Mouse (Mus musculus) MN1 (cell line): ENCODE measurements around the gene Helz2.

Experiments used
- DNase-seq: peaks from one replicate; pipeline ENCODE4 v3.0.0-alpha.2; 2016; ENCODE audit warnings: low spot score

Gene Helz2

GRCm38 (mm10) chr2:181238091-181238610, 3.7 kb downstream of the Helz2 start:
- no peak for DNase-seq

GRCm38 (mm10) chr2:181237251-181238014, 4.4 kb downstream of the Helz2 start:
- no peak for DNase-seq

GRCm38 (mm10) chr2:181235681-181236566, 5.9 kb downstream of the Helz2 start:
- DNase-seq, result no peak

- no peak for DNase-seq
These were observed 7.1 kb downstream of the Helz2 start for GRCm38 (mm10) chr2:181234680-181235079.

- DNase-seq, result no peak
These were observed 8.4 kb downstream of the Helz2 start for GRCm38 (mm10) chr2:181233443-181233842.

- DNase-seq, result no peak
These were observed 10.7 kb downstream of the Helz2 start for GRCm38 (mm10) chr2:181231171-181231570.

- DNase-seq, result no peak
These were observed 13.5 kb downstream of the Helz2 start for GRCm38 (mm10) chr2:181228335-181228734.

- no peak for DNase-seq
These were observed 14.7 kb downstream of the Helz2 start for GRCm38 (mm10) chr2:181227122-181227521.

- DNase-seq, result no peak
These were observed 16.8 kb downstream of the Helz2 start for GRCm38 (mm10) chr2:181224994-181225393.

- peak; percentile 66 for DNase-seq
These were observed 21.5 kb downstream of the Helz2 start for GRCm38 (mm10) chr2:181220361-181220760.

- DNase-seq, result peak; percentile 92
These were observed 22.1 kb downstream of the Helz2 start, which contains the start of gene Fndc11 for GRCm38 (mm10) chr2:181219538-181220216. TSS of gene Fndc11 (plus strand) at chr2:181220013.

GRCm38 (mm10) chr2:181218881-181219485, 22.8 kb downstream of the Helz2 start:
- DNase-seq, result peak; percentile 32

GRCm38 (mm10) chr2:181216037-181216436, 25.8 kb downstream of the Helz2 start:
- no peak for DNase-seq

GRCm38 (mm10) chr2:181213021-181213445, 28.8 kb downstream of the Helz2 start, which contains the start of gene Srms:
TSS of gene Srms (minus strand) at chr2:181213185.
- DNase-seq, result no peak

- no peak for DNase-seq
These were observed 29.3 kb downstream of the Helz2 start for GRCm38 (mm10) chr2:181212389-181213020.

- DNase-seq, result no peak
These were observed 35.7 kb downstream of the Helz2 start for GRCm38 (mm10) chr2:181206118-181206517.

GRCm38 (mm10) chr2:181205678-181206077, 36.1 kb downstream of the Helz2 start:
- no peak for DNase-seq

- DNase-seq, result no peak
These were observed 38.9 kb downstream of the Helz2 start for GRCm38 (mm10) chr2:181202886-181203285.

GRCm38 (mm10) chr2:181202422-181202821, 39.4 kb downstream of the Helz2 start, which contains the start of gene Ptk6:
TSS of gene Ptk6 (minus strand) at chr2:181202789.
- DNase-seq, result no peak

- no peak for DNase-seq
These were observed 40.2 kb downstream of the Helz2 start for GRCm38 (mm10) chr2:181201606-181202005.
